Mouse (Mus musculus): ENCODE measurements around the gene Islr.

The Islr gene

DNA sequence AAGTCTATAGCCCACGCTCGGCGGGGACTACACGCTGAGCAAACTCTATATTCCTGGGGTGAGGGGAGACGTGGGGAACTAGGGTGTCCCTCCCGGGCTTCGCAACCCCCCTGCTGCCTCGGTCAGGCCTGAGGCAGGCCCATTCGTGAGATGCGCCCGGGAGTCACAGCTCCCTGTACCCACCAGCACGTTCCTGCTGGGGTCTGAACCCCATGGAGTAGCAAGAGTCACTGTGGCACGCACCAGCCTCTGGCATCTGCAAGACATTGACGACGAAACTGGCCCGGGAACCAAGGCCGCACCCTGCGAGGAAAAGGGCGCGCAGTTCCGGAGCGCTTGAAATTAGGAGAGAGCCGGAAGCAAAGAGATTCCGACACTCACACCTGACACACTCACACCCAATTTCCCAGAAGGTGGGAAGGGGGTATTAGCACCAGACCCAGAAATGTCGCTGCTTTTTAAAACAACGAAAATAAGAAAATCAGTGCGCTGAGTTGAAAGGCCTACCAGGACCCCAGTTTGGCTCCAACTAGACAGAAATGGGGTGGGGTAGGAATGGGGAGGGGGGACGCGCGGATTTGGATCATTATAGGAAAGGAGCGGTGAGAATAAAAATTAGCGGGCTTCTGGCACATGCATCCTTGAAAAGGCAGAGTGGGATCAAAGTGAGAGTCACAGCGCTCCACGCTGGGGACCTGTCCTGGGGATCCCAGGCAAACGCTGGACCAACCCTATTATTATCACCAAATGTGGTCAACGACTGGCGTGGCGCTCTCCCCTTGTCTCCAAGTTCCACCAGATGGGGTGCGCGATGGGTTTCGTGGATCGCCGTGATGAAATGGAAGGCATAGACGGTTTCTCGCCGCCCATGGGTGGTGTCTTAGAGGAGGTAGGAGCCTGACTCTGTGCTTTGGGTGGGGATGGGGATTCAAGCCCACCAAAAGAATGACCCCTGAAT is 7.2 kb downstream of the Islr start:
- no peak for DNase-seq (ENCODE audit: low read depth)

GRCm38 (mm10) chr9:58196141-58196540 is 8.0 kb downstream of the Islr start:
- no peak for DNase-seq (ENCODE audit: low read depth)

GRCm38 (mm10) chr9:58195671-58196070 is 8.4 kb downstream of the Islr start:
- no peak for DNase-seq (ENCODE audit: low read depth)

DNA sequence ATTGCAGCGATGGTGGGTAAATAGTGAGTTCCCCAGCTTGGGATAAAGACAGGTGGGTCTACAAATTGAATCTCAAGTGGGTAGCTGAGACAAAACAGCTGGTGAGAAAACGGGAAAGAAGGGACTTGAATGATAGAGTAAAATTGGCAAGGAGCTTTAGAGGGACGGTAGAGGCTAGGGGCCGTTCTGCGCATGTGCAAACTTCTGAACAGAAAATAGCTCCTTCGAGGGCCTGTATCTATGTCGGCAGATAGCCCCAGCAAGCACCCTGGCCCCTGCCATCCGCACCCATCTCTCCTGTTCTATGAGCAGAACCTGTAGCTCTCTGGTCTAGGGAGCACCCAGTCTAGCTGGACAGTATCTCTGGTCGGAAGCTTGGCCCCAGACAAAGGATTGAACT is 9.9 kb downstream of the Islr start:
- no peak for DNase-seq (ENCODE audit: low read depth)

DNA sequence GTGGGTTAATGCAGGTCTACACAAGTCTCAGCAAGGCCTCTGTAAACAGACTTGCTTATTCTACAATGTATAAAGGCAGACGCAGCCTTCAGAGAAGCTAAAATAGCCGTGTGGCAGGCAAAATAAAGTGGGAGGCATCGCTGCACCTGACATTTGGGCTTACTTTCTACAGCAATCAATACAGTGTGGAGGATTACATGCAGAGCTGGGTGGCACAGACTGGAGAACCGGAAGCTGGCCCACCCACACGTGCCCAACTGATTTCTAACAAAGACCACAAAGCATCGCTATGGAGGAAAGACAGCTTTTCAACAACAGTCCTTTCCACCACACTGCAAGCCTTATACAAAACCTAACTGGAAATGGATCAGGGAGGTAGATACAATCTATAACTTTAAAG is 19.6 kb downstream of the Islr start:
- no peak for DNase-seq (ENCODE audit: low read depth)

DNA sequence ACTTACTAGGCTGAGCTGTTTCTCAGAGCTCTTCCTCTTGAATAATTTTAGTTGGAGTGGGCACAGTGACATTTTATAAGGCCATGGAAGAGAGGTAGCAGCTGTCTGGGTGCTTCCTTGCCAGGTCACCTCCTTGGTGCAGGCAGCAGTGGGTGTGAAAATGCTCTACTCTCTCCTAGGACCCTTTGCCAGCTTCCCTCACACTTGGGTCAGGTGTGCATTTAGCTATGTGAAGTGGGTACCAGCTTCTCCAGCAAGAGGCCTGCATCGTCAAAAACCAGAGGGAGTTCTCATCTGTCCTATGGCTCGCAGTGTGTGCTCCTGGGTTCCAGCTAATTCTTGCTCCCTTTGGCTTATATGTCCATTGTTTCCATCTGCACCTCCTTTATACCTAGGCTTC is 24.7 kb downstream of the Islr start:
- no peak for DNase-seq (ENCODE audit: low read depth)

GRCm38 (mm10) chr9:58177165-58177564 is 26.9 kb downstream of the Islr start:
- no peak for DNase-seq (ENCODE audit: low read depth)

GRCm38 (mm10) chr9:58175745-58176487 is 28.2 kb downstream of the Islr start:
- no peak for DNase-seq (ENCODE audit: low read depth)

DNA sequence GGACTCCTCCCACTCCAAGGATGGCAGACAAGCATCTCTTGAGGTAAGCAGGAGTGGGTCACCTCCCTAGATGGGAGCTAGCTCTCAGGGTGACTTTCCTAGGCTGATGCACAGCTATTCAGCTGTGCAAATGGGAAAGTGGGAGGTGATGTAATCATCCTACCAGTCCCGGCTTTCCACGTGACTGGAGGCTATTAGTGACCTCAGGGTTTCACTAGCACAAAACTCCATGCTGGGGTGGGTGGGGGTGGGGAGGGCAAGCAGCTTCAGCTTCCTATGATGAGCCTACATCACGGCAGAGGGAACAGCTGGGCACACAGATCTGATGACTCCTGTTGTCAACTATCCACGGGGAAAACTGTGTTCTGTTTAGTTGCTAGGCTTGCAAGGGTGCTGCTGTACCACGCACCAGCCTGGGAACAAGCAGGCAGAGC is 29.3 kb downstream of the Islr start:
- no peak for DNase-seq (ENCODE audit: low read depth)

- DNase-seq (ENCODE audit: low read depth), result no peak
Measured at GRCm38 (mm10) chr9:58172863-58173262, 31.2 kb downstream of the Islr start.

DNA sequence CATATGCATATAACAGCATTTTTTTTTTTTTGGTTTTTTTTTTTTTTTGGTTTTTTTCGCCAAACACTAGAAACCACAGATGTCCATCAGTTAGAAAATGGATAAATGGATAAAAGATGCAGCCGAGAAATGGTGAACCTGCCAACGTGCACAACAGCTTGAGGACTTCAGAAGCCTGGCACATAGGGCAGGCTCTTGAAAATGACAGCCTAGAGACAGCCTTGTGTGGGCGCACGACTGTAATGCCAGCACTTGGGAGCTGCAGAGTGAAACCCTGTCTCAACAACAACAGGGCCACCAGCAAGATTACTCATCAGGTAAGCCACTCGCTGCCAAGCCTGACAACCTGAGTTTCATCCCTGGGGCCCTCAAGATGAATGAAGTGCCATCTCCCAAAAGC is 34.7 kb downstream of the Islr start:
- DNase-seq (ENCODE audit: low read depth), result no peak

DNA sequence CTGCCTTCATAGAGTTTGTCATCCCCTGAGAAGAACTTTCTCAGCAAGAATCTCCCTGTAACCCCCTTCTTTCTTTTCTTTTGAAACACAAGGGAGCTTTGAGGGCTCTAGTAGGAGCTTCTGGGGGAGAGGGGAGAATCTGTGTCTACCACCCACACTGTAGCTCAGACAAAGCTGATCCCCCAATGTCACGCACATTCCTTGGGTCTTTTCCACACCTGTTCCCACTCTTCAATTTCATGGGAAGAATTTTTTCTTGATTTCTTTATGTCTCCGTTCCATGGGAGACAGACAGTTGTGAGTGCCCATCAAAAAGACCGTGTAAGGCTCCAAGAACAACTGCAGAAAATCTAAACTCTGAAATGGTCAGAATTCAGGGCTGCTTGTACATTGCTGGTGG is 35.2 kb downstream of the Islr start:
- DNase-seq (ENCODE audit: low read depth), result no peak

DNA sequence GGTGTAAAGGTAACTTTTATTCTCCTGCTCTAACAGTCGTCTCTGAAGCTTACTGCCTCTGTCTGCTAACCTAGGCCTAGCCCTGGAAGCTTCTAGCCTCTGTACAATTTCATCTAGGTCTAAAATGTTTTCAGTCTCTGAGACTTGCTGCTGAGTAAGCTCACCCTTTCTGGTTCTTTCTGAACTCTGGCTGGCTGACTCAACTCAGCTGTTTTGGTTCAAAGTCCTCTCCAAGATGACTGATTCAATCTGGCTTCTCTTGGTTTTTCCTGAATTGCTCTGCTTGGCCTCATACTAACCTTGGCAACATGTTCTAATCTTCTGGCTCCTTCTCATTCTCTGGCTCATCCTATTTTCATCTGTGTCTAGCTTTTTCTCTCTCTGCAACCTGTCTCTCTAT is 38.3 kb downstream of the Islr start:
- no peak for DNase-seq (ENCODE audit: low read depth)

DNA sequence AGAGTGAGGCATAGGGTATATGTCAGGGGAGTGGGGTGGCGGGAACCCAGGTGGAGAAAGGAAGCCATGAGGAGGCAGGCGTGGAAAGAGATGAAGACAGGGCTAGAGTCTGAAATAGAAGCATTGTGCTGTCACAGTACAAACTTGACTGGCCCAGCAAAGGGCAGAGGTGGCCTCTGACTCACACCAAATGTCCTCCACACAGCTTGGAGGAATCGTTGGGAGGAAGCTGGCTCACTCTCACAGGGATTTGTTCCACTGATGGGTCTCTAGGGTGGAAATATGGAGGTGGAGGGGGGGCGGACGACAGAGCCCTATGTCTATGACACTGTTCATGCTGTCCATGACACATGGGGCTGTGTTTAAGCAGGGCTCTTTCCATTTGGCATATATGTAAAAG is 41.0 kb downstream of the Islr start:
- DNase-seq (ENCODE audit: low read depth), result no peak

GRCm38 (mm10) chr9:58162173-58162572 is 41.9 kb downstream of the Islr start:
- DNase-seq (ENCODE audit: low read depth), result no peak

GRCm38 (mm10) chr9:58160315-58160714 is 43.8 kb downstream of the Islr start:
- DNase-seq (ENCODE audit: low read depth), result no peak

DNA sequence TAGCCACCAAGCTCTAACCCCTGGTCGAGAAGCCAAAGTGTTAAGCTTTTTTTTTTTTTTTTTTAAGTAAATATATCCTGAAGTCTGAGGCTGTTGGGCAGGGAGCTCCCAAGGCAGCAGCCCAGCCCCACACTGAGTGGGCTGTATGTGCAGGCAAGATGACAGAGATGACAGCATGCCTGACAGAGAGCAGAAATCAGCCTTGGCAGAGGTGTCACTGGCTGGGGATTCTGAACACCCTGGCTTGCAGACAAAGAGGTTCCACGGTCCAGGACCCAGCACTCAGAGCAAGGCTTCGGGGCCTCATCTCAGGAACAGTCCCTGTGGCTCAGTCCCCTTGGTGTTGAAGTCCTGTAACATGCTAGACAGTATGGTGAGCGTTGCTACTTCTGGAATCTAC is 44.3 kb downstream of the Islr start:
- no peak for DNase-seq (ENCODE audit: low read depth)

DNA sequence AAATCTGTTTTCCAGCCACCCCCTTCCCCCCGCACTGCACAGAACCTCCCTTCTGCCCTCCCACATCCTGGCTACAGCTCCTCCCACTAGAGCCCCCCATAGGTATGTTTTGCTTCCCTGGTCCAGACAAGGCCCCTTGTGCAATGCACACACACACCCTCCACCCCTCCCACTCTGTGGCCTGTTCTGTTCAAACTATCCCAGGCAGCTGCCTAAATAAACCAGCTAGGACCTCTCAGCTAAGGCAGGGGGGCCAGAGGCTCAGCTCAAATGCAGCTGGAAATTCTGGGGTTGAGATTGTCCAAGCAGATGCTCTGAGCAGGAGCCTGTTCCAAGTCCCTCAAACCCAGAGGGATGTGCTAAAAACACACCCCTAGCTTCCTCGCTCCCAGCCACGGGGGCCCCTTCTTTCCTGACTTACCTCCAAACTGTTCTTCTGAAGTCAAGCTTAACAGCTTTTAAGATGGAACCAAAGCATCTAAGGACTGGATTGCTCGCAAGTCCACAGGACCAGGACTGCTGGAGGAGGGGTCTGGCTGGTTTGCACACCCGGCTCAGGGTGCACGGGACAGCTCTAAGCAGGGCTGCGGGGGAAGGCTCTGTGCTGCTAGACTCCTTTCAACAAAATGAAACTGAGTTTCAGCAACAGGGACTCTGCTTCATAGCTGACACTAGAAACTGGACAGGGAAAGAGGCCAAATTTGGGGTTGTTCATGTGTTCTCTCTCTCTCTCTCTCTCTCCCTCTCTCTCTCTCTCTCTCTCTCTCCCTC is 45.4 kb downstream of the Islr start:
- peak; percentile 49 for DNase-seq (ENCODE audit: low read depth)

- no peak for DNase-seq (ENCODE audit: low read depth)
Measured at GRCm38 (mm10) chr9:58157838-58158237, 46.3 kb downstream of the Islr start.

GRCm38 (mm10) chr9:58156819-58157560 is 47.1 kb downstream of the Islr start:
- no peak for DNase-seq (ENCODE audit: low read depth)

GRCm38 (mm10) chr9:58155366-58155765 is 48.7 kb downstream of the Islr start:
- no peak for DNase-seq (ENCODE audit: low read depth)

DNA sequence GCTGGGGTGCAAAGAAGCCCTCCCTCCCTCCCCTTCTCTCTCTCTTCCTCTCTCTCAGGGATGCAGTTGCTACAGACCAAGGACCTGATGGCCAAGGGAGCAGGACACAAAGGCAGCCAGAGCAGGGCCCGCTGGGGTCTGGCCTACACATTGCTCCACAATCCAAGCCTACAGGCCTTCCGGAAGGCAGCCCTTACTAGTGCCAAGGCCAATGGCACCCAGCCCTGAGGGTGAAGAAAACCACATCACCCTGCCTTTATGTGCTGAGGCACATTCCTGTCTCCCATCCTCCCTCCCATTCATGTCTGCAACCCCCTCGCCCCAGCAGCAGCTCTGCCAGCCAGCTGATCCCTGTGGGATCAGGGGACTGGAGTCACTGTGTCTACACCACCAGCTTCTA is 51.0 kb downstream of the Islr start:
- no peak for DNase-seq (ENCODE audit: low read depth)

Measured in fibroblast of lung, adult 2 months (primary cell).